Mouse (Mus musculus): Measurements from ENCODE around the gene Nup133.

Gene Nup133

DNA sequence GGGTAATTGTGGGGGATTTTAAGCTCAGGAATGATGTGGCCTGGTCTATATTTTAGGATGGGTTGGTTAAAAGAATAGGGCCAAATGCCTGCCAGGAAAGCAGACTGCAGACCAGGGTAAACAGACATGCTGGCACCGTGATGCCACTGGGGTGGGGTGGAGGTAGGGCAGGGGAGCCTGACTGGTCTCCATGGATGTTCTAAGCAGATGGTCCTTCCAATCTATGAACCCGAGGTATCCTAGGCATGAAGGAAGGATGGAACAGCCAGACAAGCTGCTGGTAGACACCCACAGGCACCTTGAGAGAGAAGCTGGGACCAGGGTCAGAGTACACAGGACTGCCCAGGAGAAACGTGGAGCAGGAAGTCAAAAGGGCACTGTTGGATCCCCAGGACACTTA, 101.5 kb downstream of the Nup133 start:
- no peak for DNase-seq (ENCODE audit: low spot score in 2 of 2)

Measured in heart, adult 9 months (tissue).